Mouse (Mus musculus) midbrain, embryonic 12.5 days (tissue): ENCODE measurements at regions not wholly inside any gene's neighbourhood (a gene's known extent, or its start where the extent isn't known, plus 50 kb on each side); places are given as distances from the start of the nearest gene placed in this dataset.
A peak's percentile ranks its signal among the peaks of the same experiment; 100 is the strongest.
"Not testable (repeated sequence)": the region's sequence is repeated elsewhere in the genome, so short reads cannot be mapped to it uniquely, and the experiment has no call there.

Experiments
- ATAC-seq: fragments of 200-750 bp; cut with Nextera tagmentation; 2 replicates; pipeline ENCODE4 v1.8.0; 2017; ENCODE audit warnings: low read depth, moderate TSS enrichment, moderate library complexity; ENCODE audit not compliant: low FRiP score
- H3K27ac ChIP-seq: fragments of 300-500 bp; sonication (generic); replicated peaks from 2 replicates; pipeline ENCODE4 v1.5.1; 2016; ENCODE audit warnings: mild to moderate bottlenecking
- H3K27me3 ChIP-seq: fragments of 300-500 bp; sonication (generic); 2 replicates; pipeline ENCODE4 v1.6.1; 2016; ENCODE audit warnings: mild to moderate bottlenecking
- H3K36me3 ChIP-seq: fragments of 300-500 bp; sonication (generic); 2 replicates; pipeline ENCODE4 v1.6.1; 2016
- H3K4me1 ChIP-seq: fragments of 300-500 bp; sonication (generic); 2 replicates; pipeline ENCODE4 v1.6.1; 2016
- H3K4me2 ChIP-seq: fragments of 300-500 bp; sonication (generic); replicated peaks from 2 replicates; pipeline ENCODE4 v1.6.1; 2016; ENCODE audit warnings: mild to moderate bottlenecking, moderate library complexity
- H3K4me3 ChIP-seq: fragments of 300-500 bp; sonication (generic); 2 replicates; pipeline ENCODE4 v1.5.1; 2016; ENCODE audit warnings: mild to moderate bottlenecking
- H3K9ac ChIP-seq: fragments of 300-500 bp; sonication (generic); replicated peaks from 2 replicates; pipeline ENCODE4 v1.6.1; 2016; ENCODE audit warnings: mild to moderate bottlenecking, moderate library complexity
- H3K9me3 ChIP-seq: fragments of 300-500 bp; sonication (generic); 2 replicates; pipeline ENCODE4 v1.6.1; 2016; ENCODE audit warnings: mild to moderate bottlenecking
- WGBS: fragments of 180-500 bp; shearing (Covaris S2); methylation state at CpG from one replicate; pipeline ENCODE4 v1.1.7; 2016; 5-methylcytosine and 5-hydroxymethylcytosine counted together

DNA sequence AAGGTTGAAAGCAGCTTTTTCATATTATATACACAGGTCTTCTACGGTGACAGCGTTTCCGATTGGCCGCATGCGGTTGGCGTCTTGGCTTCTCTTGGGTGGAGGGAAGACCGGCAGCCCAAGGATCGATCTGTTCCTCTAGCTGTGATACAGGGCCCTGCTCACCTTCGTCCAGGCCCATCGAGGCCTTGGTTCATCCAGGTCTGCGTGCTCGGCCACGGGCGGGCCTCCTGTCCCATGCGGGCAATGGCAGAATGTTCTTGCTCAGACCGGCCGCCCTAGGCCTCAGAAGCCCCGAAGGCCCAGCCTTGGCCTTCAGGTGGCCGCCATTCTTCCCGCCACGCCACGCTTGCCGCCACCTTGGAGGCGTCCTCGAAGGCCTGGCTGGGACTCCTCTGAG is 194.4 kb upstream of the Ppp6c start:
- Histone ChIP-seq H3K9ac (no peak overlapping the region), H3K27me3 (no peaks in the 10 kb centered on the region), H3K9me3 (peaks cover 4% of the 10 kb centered on the region; the same call in 1 of the 2 replicates), H3K4me2 (no peak overlapping the region), H3K4me3 (no peak overlapping the region), H3K4me1 (no peaks in the 10 kb centered on the region), H3K36me3 (no peaks in the 10 kb centered on the region), H3K27ac (no peak overlapping the region)
- no peak for ATAC-seq
- 97% methylated on average over 23 of the region's 25 CpGs for WGBS

DNA sequence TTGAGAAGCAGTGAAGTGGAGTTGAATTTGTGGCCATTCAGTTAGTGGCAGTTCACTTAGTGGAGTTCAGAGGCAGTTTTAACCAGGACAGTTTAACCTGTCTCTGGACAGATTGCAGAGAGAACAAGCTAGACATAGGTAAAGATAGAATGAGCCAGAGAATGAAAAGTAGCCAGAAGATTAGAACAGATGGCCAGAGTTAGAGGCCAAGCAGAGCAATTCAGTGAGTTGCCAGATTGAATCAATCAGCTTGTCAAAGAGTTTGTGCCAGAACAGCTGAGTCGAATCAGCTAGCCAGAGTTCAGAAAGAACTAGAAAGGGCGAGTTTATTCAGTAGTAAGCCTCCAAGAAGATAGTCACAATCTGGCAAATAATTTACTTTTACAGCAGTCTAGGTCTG is 174.1 kb upstream of the Ppp6c start:
- no peak overlapping the region for H3K9ac ChIP-seq
- no peaks in the 10 kb centered on the region for H3K27me3 ChIP-seq
- H3K4me1 ChIP-seq, result no peaks in the 10 kb centered on the region
- no peak overlapping the region for H3K27ac ChIP-seq
- WGBS, result 79% methylated on average over 2 of the region's 2 CpGs
- no peak overlapping the region for H3K4me2 ChIP-seq
- no peak overlapping the region for H3K4me3 ChIP-seq
- H3K9me3 ChIP-seq, result no peaks in the 10 kb centered on the region
- H3K36me3 ChIP-seq, result no peaks in the 10 kb centered on the region
- no peak for ATAC-seq

GRCm38 (mm10) chr2:39399523-39399922 is 173.3 kb upstream of the Ppp6c start:
- H3K4me1 ChIP-seq, result no peaks in the 10 kb centered on the region
- ATAC-seq, result no peak
- H3K9me3 ChIP-seq, result no peaks in the 10 kb centered on the region
- no peak overlapping the region for H3K9ac ChIP-seq
- no peaks in the 10 kb centered on the region for H3K36me3 ChIP-seq
- no peaks in the 10 kb centered on the region for H3K27me3 ChIP-seq
- H3K4me2 ChIP-seq, result no peak overlapping the region
- no peak overlapping the region for H3K27ac ChIP-seq
- WGBS, result 68% methylated on average over 2 of the region's 2 CpGs
- H3K4me3 ChIP-seq, result no peak overlapping the region

GRCm38 (mm10) chr2:39394643-39395042 is 168.4 kb upstream of the Ppp6c start:
- no peaks in the 10 kb centered on the region for H3K36me3 ChIP-seq
- no peak overlapping the region for H3K4me2 ChIP-seq
- H3K4me1 ChIP-seq, result no peaks in the 10 kb centered on the region
- H3K4me3 ChIP-seq, result no peak overlapping the region
- no peak for ATAC-seq
- no peak overlapping the region for H3K27ac ChIP-seq
- H3K9ac ChIP-seq, result no peak overlapping the region
- H3K27me3 ChIP-seq, result no peaks in the 10 kb centered on the region
- 69% methylated on average over 3 of the region's 3 CpGs for WGBS
- no peaks in the 10 kb centered on the region for H3K9me3 ChIP-seq

DNA sequence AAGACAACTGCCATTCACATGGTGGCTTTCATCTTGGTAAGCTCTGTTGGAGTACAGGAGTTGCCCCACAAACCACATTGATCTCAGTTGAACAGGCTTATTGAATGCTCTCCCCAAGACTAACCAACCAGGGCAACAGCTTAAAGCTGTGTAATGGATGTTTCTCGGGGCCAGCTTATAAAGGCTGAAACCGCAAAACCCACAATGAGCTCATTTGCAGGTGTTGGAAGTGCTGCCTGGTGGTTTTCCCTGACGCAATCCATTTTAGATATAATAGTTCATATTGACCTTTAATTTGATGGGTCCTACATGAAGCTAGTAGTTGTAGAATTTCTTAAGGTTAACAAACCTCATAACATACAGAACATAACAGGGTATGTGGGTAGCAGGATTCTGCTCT is 151.0 kb upstream of the Ppp6c start:
- WGBS, result 91% methylated on average over 3 of the region's 3 CpGs
- ATAC-seq, result no peak
- Histone ChIP-seq H3K4me3 (no peak overlapping the region), H3K27me3 (no peaks in the 10 kb centered on the region), H3K4me1 (no peaks in the 10 kb centered on the region), H3K4me2 (no peak overlapping the region), H3K9me3 (no peaks in the 10 kb centered on the region), H3K9ac (no peak overlapping the region), H3K27ac (no peak overlapping the region), H3K36me3 (no peaks in the 10 kb centered on the region)

DNA sequence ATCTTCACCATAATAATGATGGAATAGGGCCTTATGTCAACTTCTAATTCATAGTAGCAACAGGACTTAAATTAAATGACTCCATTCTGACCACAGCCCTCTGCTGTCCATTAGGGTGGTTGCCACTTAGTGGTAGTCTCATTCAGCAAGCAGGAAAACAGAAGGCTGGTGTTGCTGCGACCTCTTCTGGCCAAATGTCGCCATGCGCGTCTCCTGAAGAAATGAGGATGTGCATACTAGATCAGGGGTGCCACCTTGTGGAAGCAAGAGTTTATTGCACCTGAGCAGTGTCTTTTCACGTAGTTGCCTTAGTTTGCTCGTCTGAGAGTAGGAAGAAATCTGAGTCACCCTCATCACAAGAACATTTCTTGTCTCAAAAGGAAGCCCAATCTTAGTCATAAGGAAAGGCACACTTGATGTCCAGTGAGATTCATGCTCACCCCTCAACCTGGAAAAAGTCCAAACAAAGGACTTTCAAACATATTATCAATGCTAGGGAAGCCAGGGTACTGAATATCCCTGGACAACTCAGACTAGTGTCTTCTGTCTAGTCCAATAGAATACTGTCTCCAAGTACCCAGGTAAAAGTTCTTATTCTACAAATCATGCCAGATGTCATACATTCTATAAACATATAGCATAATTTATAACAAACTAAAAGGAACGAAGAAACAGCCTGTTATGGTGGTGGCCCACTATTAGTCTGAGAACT is 147.0 kb upstream of the Ppp6c start:
- H3K36me3 ChIP-seq, result no peaks in the 10 kb centered on the region
- no peak overlapping the region for H3K4me2 ChIP-seq
- peak; percentile 92 for ATAC-seq
- no peaks in the 10 kb centered on the region for H3K9me3 ChIP-seq
- no peak overlapping the region for H3K9ac ChIP-seq
- WGBS, result 15% methylated on average over 7 of the region's 7 CpGs
- H3K4me3 ChIP-seq, result no peak overlapping the region
- no peaks in the 10 kb centered on the region for H3K4me1 ChIP-seq
- H3K27ac ChIP-seq, result no peak overlapping the region
- H3K27me3 ChIP-seq, result no peaks in the 10 kb centered on the region

- 0 out of 2 replicates have a peak, but pooled peaks cover 1% of the 10 kb centered on the region for H3K4me1 ChIP-seq
- H3K27me3 ChIP-seq, result no peaks in the 10 kb centered on the region
- no peak overlapping the region for H3K4me3 ChIP-seq
- no peaks in the 10 kb centered on the region for H3K36me3 ChIP-seq
- WGBS, result 91% methylated on average over 3 of the region's 3 CpGs
- no peak for ATAC-seq
- H3K4me2 ChIP-seq, result no peak overlapping the region
- H3K27ac ChIP-seq, result no peak overlapping the region
- no peaks in the 10 kb centered on the region for H3K9me3 ChIP-seq
- no peak overlapping the region for H3K9ac ChIP-seq
Measured at GRCm38 (mm10) chr2:39344207-39344606, 118.0 kb upstream of the Ppp6c start.

DNA sequence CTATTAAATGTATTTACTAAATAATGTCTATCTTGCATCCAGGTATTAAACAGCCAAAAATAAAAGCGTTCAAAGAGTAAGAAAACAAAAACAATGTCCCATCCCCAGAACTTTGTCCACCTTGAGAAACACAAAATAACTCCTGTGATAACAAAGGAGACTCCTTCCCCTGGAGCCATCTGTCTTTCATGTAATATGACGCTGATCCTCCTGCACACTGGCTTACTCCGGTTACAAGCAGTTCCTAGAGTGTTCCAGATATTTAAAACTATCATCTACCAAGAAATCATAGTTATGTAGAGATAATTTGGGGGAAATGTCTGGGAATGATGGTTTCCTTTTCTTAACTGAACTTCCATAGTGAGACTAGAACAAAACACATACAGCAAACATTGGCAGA is 114.2 kb upstream of the Ppp6c start:
- Histone ChIP-seq H3K4me2 (no peak overlapping the region), H3K4me3 (no peak overlapping the region), H3K4me1 (0 out of 2 replicates have a peak, but pooled peaks cover 3% of the 10 kb centered on the region), H3K36me3 (no peaks in the 10 kb centered on the region), H3K27me3 (no peaks in the 10 kb centered on the region), H3K9ac (no peak overlapping the region), H3K9me3 (no peaks in the 10 kb centered on the region), H3K27ac (no peak overlapping the region)
- ATAC-seq, result no peak
- WGBS, result 70% methylated on average over 3 of the region's 3 CpGs

DNA sequence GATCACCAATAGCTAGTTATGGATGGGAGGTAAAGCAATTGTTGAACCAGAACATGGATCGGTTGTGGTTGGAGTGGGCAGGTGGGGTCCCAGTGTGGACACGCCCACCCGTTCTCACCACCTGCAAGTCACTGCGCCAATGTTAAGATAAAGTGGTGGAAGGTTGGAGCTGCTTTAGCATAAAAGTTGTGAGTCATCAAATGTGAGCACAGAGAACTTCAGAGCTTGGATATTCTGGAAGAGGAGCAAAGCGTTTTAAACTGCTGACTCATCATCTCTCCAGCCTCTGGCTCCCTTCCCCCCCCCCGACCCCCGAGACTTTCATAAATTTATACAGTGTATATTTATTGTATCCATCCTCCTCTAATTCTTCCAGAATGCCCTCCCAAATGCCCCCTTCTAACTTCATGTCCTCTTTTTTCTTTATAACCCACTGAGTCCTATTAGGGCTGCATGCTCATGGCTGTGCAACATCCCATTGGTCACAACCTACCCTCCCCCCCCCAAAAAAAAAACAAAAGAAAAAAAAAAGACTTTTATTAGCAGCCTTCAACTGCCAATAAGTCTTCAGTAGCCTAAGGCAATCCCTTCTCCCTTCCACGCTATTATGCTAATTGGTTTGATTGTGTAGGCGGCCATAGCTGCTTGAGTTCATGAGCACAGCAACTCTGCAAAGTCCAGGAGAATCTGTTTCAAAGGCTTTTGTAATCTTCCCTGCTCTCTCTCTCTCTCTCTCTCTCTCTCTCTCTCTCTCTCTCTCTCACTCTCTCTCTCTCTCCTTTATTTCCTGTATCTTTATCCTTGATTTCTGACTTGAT is 112.8 kb upstream of the Ppp6c start:
- Histone ChIP-seq H3K9me3 (no peaks in the 10 kb centered on the region), H3K36me3 (no peaks in the 10 kb centered on the region), H3K27ac (no peak overlapping the region), H3K9ac (no peak overlapping the region), H3K4me2 (no peak overlapping the region), H3K4me3 (no peak overlapping the region), H3K4me1 (0 out of 2 replicates have a peak, but pooled peaks cover 3% of the 10 kb centered on the region), H3K27me3 (no peaks in the 10 kb centered on the region)
- ATAC-seq, result peak; percentile 88; the same call in 1 of the 2 replicates
- 77% methylated on average over 9 of the region's 9 CpGs for WGBS

DNA sequence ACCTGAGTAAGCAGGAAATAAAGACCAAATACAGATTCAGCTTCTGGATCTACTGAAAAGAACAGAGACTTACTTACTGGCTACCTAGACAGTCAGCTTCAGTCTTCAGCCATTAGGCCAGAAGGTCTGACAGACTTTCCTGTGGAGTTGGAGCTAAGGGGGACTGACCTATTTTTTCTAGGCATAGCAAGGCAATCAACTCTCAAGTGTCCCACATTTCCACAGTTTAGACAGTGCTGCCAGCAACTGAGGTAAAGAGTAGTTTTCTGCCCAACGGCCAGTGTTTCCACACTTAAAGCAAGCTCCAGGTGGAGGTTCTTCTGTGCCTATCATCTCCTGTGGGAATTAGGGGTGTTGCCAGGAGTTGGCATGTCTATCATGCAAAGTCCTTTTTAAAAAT is 111.3 kb upstream of the Ppp6c start:
- no peak for ATAC-seq
- Histone ChIP-seq H3K4me1 (0 out of 2 replicates have a peak, but pooled peaks cover 3% of the 10 kb centered on the region), H3K4me2 (no peak overlapping the region), H3K9me3 (no peaks in the 10 kb centered on the region), H3K9ac (no peak overlapping the region), H3K4me3 (no peak overlapping the region), H3K36me3 (no peaks in the 10 kb centered on the region), H3K27ac (no peak overlapping the region), H3K27me3 (no peaks in the 10 kb centered on the region)
- 89% methylated on average over 1 of the region's 1 CpGs for WGBS

DNA sequence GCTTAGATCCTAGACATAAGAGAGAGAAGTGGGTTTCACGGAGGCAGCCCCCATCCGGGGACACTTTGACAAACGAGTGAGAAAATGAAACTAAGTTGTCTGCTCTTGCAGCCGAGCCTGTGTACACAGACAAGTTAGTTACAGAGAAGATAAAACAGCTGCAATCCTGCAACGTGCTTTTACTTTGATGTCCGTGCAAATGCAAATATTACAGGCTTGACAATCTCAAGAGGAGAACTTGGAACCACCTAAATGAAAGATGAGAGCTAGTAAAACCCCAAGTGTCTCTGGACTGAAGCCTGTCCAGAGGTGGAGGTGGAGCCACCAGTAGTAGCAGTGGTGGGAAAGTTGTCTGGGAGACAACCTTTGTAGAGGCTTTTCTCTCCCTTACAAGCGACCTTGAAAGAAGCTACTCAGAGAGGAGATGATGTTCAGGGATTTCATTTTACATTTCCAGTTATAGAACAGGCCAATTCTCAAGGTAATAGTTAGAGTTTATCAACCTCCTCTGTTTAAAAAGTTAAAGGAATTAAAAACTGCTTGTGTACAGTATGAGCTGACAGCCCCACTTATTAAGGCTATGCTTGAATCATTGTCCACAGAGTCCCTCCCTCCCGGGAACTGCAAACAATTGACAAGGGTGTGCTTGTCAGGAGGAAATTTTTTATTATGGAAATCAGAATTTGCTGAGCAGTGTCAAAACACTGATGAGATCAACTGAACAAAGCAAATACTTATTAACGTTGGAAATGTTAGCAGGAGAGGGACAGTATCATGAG is 99.7 kb upstream of the Ppp6c start:
- Histone ChIP-seq H3K36me3 (no peaks in the 10 kb centered on the region), H3K9ac (no peak overlapping the region), H3K27me3 (no peaks in the 10 kb centered on the region), H3K4me3 (no peak overlapping the region), H3K27ac (no peak overlapping the region), H3K9me3 (no peaks in the 10 kb centered on the region), H3K4me1 (no peaks in the 10 kb centered on the region), H3K4me2 (no peak overlapping the region)
- ATAC-seq, result no peak
- WGBS, result 72% methylated on average over 9 of the region's 9 CpGs

DNA sequence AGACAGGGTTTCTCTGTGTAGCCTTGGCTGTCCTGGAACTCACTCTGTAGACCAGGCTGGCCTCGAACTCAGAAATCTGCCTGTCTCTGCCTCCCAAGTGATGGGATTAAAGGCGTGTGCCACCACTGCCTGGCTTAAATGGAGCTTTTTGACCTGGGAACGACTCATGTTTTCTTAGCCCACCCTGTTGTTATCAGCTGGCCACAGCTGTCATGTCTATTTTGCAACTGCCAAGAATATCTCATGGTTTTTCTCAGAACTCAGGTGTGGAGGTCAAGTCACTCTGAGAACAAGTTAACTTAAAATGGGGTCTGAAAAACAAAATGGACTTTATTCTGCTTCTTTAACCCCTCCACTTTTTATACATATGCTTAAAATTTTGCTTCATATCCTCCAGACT is 98.9 kb upstream of the Ppp6c start:
- not testable (repeated sequence) for H3K36me3 ChIP-seq, H3K9ac ChIP-seq, H3K4me1 ChIP-seq, ATAC-seq, H3K27me3 ChIP-seq, H3K27ac ChIP-seq, H3K9me3 ChIP-seq, H3K4me3 ChIP-seq, H3K4me2 ChIP-seq
- 81% methylated on average over 3 of the region's 3 CpGs for WGBS
